Mouse (Mus musculus) natural killer cell, adult 2 months (primary cell): ENCODE results near the gene Ces4a.
"Not testable (repeated sequence)": the region's sequence is repeated elsewhere in the genome, so short reads cannot be mapped to it uniquely, and the experiment has no call there.

Experiments used
- DNase-seq, 2 experiments: peaks; one replicate each; pipeline ENCODE4 v3.0.0; 2022; ENCODE audit warnings: low spot score in 2 of 2

Gene Ces4a

DNA sequence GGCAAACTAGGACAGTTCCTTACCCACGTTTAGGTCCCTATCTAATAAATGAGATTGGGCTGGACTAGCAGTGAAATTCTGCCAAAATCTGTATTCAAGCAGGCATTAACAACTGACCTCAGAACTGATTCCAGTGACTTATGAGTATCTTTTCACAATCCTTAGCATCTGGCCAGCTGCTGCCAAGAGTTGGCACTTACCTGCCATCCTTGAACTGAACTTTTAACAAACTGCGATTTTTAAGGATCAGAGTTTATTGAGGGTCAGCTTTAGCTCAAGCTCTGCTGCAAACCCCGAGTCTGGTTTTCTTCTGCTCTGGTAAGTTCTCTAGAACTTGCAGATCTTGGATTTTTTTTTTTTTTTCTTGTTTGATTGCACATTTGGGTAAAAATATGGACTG, 38.0 kb downstream of the Ces4a start:
- DNase-seq, result no peak

DNA sequence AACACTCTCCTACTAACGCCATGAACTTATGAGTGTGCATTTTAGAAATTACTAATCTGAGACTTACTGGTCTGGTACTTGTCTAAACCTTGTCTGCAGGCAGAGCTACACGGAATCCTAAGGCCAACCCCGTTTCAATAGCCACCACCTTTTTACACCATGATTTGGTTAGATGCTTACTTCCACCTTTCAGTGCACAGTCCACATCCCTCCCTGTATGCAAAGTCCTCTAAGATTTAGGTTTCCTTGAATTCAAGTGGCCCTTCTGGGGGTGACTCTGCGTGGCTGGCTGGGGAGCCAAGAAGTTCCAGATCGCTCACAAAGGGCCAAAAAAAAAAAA, 38.4 kb downstream of the Ces4a start:
- DNase-seq, result no peak

DNA sequence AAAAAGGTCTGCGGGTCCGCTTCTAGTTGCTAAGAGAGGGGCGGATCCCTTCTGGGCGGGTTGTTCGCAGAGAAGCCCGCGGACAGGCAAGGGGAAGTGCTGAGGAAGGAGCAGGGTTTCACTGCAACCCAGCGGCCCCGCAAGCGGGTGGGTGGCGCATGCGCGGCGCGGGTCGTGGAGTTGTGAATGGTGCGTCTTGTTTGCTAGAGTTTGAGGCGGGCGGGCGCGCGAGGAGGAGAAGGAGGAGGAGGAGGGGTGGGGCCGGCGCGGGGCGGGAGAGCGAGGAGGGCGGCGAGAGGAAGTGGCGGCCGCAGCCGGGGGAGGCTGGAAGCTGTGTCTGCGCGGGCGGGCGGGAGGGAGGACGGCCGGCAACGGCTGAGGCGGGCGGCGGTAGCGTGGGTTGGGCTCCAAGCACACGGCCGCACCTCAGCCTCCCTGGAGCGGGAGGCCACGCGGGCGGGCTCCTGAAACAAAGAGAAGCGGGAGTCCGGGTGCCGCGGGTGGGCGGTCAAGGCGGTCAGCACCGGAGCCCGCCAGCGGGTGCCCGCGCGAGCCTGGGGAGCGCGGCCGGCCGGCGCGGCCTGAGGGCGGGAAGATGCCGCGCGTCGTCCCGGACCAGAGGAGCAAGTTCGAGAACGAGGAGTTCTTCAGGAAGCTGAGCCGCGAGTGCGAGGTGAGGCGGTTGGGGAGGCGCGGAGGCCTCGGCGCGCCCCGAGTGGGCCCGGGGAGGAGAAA, 38.9 kb downstream of the Ces4a start, which contains the start of gene Cbfb:
TSS of gene Cbfb (plus strand) at position 294 of the 735 bp plus-strand sequence.
- DNase-seq, result peak; percentile 94 to 97

DNA sequence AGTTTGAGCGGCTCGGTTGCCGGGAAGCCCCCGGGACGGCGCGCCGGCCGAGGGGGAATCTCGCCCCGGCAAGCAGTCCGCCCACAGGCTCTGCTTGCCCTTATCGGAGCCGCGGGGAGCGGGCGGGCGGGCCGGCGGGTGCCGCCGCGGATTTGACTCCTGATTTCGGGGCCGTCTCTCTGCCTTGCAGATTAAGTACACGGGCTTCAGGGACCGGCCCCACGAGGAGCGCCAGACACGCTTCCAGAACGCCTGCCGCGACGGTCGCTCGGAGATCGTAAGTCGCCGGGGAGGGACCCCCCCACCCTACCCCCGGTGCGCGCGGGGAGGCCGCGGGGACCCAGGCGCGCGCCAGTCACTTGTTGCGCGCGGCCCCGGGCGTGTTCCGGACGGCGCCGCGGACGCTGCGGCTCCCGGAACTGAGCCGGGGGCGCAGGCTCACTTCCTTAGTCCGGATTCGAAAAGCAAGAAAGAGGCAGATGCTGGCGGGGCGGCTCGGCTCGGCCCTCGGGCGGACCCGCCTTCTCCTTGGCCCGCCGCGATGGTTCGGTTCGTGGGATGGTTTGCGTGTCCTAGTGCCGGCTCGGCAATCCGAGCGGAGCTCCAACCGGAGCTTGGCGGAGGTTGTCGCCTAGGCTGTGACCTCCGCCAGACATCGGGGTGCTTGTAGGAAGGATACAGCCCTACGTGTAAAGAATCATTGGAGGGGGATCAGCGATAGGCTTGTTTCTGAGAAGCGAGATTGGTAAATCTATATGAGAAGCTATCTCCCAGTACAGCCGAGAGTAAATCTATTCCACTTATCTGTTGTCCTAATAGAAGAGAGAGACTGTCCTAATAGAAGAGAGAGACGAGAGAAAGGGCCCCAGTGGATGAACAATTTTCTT, 39.8 kb downstream of the Ces4a start:
- DNase-seq, result peak; percentile 43 to 64

DNA sequence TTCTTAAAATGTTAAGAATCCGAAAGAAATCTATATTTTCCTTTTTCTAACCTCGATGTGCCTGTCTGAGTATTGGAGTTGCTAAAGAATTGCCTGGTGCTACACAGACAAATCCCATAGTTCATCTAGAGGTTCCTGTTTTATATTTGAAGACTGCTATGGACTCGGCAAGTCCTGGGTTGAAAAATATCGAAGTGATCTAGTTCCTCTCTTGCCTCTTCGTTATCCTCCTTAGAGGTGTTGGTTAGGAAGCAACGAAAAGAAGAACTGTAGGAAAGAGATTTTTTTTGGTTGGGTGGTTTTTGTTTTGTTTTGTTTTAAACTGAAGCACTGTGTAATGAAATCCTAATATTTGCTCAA, 40.4 kb downstream of the Ces4a start:
- no peak for DNase-seq

DNA sequence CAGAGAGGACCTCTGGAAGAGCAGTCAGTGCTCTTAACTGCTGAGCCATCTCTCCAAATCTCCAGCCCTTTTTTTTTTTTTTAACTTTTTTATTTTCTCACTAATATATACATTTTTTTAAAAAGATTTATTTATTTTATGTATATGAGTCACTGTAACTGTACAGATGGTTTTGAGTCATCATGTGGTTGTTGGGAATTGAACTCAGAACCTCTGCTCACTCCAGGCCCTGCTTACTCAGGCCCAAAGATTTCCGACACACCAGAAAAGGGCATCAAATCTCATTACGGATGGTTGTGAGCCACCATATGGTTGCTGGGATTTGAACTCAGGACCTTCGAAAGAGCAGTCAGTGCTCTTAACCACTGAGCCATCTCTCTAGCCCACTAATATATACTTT, 43.7 kb downstream of the Ces4a start:
- DNase-seq, result not testable (repeated sequence)

DNA sequence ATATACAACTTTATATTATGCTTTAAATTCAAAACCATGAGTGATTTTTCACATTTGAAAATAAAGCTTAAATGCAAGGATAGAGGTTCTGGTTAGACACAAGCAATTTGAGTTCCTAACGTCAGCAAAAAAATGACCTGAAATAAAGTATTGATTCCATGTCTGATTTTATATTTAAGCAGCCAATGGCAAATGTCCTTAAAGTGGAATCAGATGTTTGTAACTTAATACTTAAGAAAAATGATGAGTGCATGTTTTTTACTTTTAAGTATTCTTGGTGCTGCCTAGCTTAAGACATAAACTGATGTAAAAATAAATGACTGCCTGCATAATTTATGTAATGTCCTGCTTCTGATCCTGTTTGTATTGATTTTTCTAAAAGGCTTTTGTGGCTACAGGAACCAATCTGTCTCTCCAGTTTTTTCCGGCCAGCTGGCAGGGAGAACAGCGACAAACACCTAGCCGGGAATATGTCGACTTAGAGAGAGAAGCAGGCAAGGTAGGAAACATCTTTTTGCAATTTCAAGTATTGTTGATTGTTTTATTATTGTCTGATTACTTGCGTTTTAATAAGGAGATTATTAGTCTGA, 46.7 kb downstream of the Ces4a start:
- DNase-seq, result no peak

DNA sequence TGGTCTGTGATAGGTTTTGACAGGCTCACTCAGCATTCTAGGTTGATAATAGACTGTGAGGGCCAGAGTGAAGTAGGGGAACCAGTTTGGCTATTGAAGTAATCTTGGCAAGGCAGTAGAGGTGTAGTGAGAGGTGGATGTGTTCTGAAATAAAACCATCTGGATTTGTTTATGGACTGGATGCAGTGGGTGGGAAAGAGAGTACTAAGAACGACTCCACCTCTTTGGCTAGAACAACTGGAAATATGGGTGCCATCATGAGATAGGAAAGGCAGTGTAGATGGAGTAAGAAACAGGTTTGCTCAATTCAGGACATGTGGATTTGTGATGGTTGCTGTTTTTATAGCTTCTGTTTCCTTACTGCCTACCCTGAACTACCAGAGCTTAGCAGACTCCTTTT, 50.6 kb downstream of the Ces4a start:
- no peak for DNase-seq

DNA sequence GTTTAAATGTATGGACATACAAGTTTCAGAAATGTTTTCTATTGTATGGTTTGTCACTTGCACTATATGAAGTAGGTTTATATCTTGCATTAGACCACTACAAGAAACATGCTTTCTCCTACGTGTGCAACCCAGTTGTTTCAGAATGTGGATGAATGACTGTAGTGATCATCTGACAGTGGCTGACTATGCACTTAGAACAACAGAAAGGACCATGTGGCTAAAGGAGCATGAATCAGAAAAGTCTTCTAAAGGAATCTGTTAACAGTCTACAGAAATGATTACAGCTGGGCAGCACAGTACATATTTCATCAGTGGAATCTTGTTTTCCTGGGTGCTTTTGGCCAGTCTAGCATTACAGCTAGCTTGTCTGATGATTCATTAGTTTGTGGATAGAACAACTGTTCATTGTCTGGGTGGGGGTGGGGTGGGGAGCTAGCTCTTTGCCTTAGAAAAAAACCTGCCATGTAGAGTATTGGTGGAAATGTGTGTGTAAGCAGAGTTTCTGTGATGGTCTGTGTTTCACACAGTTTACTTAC, 54.9 kb downstream of the Ces4a start:
- no peak for DNase-seq

DNA sequence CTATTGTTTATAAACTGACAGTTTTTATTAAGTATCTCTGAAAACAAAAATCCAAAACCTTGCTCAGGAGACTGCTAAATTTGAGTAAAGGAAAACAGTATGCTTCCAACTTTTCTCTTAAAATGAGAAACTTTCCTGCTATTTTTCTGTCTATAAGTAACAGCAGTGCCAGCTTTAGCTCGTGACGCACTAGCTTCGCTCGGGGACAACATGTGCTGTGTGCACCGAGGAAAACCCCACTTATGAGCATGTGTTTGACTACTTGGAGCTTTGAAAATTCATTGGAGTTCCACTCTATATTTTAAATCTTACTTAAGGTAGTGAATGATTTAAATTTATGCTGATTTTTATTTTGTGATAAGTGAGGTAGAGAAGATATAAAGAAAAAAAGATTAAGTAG, 60.6 kb downstream of the Ces4a start:
- no peak for DNase-seq
